ENCODE assay signal across 9 mouse cellular contexts in the genomic region with DNA sequence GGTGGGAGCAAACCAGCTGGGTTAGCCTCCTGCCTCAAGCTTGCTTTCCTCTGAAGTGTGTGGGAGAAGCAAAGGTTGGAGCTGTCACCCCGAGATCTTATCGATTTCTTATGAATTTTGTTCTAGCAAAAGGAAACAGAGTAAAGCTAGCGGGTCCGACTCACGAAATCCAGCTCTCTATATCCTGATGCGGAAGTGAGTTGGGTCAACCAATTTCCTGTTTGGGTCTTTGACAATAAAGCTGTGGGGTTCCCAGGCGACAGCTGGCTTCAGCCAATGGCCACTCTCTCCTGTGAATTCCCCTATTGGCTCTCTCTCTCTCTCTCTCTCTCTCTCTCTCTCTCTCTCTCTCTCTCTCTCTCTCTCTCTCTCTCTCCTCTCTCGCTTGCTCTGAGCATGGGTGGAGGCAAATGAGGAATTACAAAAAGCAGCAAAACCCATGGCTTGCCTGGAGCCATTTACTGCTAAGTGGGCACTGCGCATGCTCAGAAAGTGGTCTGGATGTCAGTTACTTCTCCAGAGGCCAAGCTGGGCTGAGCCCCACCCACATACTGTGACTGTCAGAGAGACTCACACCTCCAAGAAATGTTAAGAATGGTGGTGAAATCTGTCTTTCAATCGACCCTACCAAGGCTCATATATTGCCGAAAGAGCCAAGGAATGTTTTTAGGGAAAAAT.
A peak's percentile ranks its signal among the peaks of the same experiment; 100 is the strongest.
DNase-seq lines count a peak whose midpoint lies in the region; ATAC-seq and TF ChIP-seq lines count a peak whose summit lies in the region.
"Had no signal": no experiment of that assay in that cellular context is flagged by ENCODE, and none has a peak within 500 bp of the region (broad histone marks: within the 10 kb centered on the region; RNA-seq: fewer than 3 reads in every experiment).

No protein-coding gene starts in this region.

- intact Hi-C loops in gastrocnemius, postnatal 14 days (cut with DNase I; ENCODE audit: low total_unique reads) = loop anchor here (5.0 to 10.0 kb wide), 2 partner anchors 436 to 484 kb away; no protein-coding TSS in a partner anchor

- peak overlapping the region; percentile 77 for H3K27ac ChIP-seq in lung, embryonic 16.5 days (ENCODE audit: low read length)

- 0 out of 2 replicates have a peak overlapping the region, but pooled peaks have one; percentile 5 for H3K4me3 ChIP-seq in E14TG2a.4 (replicated peaks; ENCODE audit: low read length)
- no peak overlapping the region for H3K4me3 ChIP-seq in lung, embryonic 16.5 days (ENCODE audit: low read length)

- 41% methylated on average over 11 of the region's 11 CpGs for WGBS in lung, embryonic 16.5 days

- peak; percentile 57 for DNase-seq in gastrocnemius, postnatal 14 days
- no peak for DNase-seq in gastrocnemius, postnatal 25 days
- DNase-seq in heart, postnatal 4 days = peak; percentile 56
- DNase-seq in thymus, postnatal 0 days (ENCODE audit: low spot score) = peak; percentile 67
- no peak for DNase-seq in right cerebral cortex, adult 2 months (ENCODE audit: low spot score in 2 of 2)
- DNase-seq in urinary bladder, postnatal 14 days (ENCODE audit: low spot score) = no peak

- peak; percentile 59 for ATAC-seq in lung, embryonic 16.5 days (ENCODE audit: low read depth)

- no peak overlapping the region; the same call in 1 of the 2 replicates for H3K9ac ChIP-seq in lung, embryonic 16.5 days (ENCODE audit: low read length)

- no peaks in the 10 kb centered on the region for H3K9me3 ChIP-seq in E14TG2a.4 (ENCODE audit: low read length)
- no peaks in the 10 kb centered on the region for H3K9me3 ChIP-seq in lung, embryonic 16.5 days (ENCODE audit: control insufficient read depth, low read length)
- H3K9me3 ChIP-seq: G1E had no signal

- no peaks in the 10 kb centered on the region for H3K36me3 ChIP-seq in E14TG2a.4 (ENCODE audit: insufficient read depth, low read length)
- no peaks in the 10 kb centered on the region for H3K36me3 ChIP-seq in lung, embryonic 16.5 days (ENCODE audit: control insufficient read depth, insufficient read depth, low read length)
- H3K36me3 ChIP-seq: G1E had no signal

- TF ChIP-seq CTCF in E14TG2a.4 (conservative IDR thresholded peaks at IDR 0.05; ENCODE audit: low read length) = no peak

- H3K4me1 ChIP-seq in E14TG2a.4 (replicated peaks; ENCODE audit: low read depth, low read length) = peaks cover 83% of the 10 kb centered on the region
- H3K4me1 ChIP-seq in lung, embryonic 16.5 days (replicated peaks; ENCODE audit: control insufficient read depth, insufficient read depth, low read length) = peaks cover 37% of the 10 kb centered on the region

- H3K27me3 ChIP-seq in E14TG2a.4 (ENCODE audit: insufficient read depth, low read length) = peaks cover 5% of the 10 kb centered on the region; the same call in 1 of the 2 replicates
- no peaks in the 10 kb centered on the region for H3K27me3 ChIP-seq in lung, embryonic 16.5 days (ENCODE audit: control insufficient read depth, insufficient read depth, low read depth, low read length)

- H3K4me2 ChIP-seq in lung, embryonic 16.5 days (ENCODE audit: low read depth, low read length) = no peak overlapping the region

Comparison
In these comparisons a context has a peak if more than half of its experiments do, and no peak if none do; other contexts are left out.
1. DNase-seq: peak in gastrocnemius, postnatal 14 days (single experiment), heart, postnatal 4 days (single experiment) and thymus, postnatal 0 days (single experiment); none in gastrocnemius, postnatal 25 days (single experiment), right cerebral cortex, adult 2 months (0 of 2) and urinary bladder, postnatal 14 days (single experiment).